Mouse (Mus musculus) MEL-GATA-1-ER (cell line): ENCODE results near the gene Llcfc1.

Source experiments
- DNase-seq: peaks from one replicate; pipeline ENCODE4 v3.0.0-alpha.2; 2012; ENCODE audit warnings: low read depth; ENCODE audit errors: extremely low read depth

The Llcfc1 gene

GRCm38 (mm10) chr6:41702928-41703327 lies 18.7 kb downstream of the Llcfc1 start:
- DNase-seq = peak; percentile 56

DNA sequence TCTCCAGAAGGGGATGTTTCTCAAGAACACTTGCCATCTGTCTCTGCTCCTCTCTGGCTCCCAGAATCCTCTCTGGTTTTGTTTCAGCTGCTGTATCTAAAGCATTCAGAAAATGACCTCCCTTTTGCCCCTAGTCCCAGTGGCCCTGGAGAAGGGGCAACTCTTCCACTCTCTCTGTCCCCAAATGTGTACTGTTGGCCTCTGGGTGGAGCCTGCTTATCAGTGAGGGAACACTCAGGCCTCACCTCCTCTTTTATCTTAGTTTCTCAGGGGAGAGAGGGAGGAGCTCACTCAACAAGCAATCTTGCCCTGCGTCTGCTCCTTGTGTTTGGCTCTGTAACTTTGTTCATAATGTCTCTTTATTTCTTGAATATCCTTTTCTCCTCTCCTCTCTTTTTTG lies 19.9 kb downstream of the Llcfc1 start, which contains the start of gene Kel:
TSS of gene Kel (minus strand) at position 217 of the 400 bp plus-strand sequence.
- DNase-seq = peak; percentile 88

GRCm38 (mm10) chr6:41706275-41706674 lies 22.0 kb downstream of the Llcfc1 start:
- peak; percentile 57 for DNase-seq

DNA sequence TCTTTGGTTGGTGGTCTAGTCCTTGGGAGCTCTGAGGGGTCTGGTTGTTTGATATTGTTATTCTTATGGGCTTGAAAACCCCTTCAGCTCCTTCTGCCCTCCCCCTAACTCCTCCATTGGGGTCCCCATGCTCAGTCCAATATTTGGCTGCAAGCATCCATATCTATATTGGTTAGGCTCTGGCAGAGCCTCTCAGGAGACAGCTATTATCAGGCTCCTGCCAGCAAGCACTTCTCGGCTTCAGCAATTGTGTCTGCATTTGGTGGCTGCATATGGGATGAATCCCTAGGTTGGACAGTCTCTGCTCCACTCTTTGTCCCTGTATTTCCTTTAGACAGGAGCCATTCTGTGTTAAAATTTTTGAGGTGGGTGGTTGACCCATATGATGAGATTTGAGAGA lies 26.1 kb downstream of the Llcfc1 start:
- no peak for DNase-seq

DNA sequence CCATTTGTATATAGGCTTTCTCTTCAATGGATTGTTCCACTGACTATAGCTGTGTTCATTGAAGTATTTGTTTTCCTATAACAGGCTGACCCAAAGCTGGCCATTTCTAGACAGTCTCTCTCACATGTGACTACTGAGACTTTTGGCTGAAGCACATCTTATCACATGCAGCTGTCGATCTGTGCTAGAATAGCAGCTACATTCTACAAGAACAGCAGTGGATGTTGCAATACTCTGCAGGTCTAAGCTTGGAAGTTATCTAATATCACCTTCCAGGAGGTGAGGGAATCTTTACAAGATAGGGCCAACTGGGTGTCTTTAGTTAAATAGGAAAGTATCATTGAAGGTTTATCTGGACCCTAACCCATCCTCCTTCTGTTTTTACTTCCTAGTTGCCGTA lies 37.2 kb downstream of the Llcfc1 start:
- DNase-seq = no peak

DNA sequence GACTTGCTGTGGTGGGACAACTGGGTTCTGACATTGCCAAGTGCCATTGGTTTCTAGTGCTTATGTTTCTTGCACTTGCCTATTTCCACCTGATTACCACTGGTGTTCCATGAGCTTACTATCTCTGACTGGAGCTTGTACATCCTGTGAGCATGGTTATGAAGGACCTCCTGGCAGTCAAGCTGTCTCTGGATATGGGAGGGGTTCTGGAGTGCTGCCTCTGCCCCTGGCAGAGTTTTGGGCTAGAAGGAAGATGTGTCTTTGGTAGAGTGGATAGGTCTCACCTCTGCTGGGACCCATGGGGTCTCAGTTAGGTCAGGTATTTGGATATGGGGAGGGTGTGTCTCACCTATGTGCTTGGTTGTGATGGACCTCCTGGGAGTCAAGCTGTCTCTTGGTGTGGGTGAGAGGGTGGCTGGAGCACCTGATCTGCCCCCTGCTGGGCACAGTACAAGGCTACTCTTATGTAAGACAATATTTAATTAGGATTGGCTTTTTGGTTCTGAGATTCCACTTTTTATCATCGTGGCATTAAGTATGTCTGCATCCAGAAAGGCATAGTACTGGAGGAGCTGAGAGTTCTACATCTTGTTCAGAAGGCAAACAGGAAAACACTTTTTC lies 43.9 kb downstream of the Llcfc1 start:
- no peak for DNase-seq

DNA sequence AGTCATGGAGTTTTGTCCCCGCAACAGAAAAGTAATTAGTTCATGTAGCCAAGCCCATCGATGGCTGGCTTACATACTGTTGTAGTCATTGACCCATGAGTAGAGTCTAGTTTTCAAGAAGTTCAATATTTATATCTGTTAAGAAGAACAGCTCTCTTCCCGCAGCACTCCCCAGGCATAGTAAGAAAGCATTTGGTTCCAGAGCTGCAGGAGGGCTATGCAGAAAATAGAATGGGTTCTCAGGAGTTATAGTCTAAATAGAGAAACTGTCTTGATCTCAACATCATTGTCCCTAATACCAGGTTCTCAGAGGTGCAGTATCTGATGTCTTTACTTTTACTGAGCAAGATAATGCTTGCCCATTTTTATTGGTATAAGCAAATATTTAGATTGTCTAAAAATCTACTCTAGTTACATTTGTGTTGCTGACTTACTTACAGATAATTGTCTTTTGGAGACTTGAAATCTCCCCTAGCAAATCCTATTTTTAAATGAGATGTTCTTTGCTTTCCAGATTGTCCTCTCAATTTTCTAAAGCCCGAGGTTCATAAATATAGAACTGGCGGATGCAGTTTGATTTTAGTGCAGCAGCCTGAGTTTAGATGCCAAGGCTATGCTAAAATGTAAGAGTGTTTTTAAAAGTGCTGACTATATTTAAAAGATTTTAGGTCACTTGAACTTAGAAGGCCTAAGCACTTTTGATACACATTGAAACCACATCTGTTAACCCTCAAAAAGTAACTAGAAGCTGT lies 50.7 kb downstream of the Llcfc1 start:
- DNase-seq = no peak
